Mouse (Mus musculus): Measurements from ENCODE around the gene Nme3.

Gene Nme3

GRCm38 (mm10) chr17:24878531-24878930 lies 17.8 kb upstream of the Nme3 start:
- DNase-seq (ENCODE audit: low read depth, low spot score), result no peak

GRCm38 (mm10) chr17:24881738-24882440 lies 14.4 kb upstream of the Nme3 start:
- no peak for DNase-seq (ENCODE audit: low read depth, low spot score)

DNA sequence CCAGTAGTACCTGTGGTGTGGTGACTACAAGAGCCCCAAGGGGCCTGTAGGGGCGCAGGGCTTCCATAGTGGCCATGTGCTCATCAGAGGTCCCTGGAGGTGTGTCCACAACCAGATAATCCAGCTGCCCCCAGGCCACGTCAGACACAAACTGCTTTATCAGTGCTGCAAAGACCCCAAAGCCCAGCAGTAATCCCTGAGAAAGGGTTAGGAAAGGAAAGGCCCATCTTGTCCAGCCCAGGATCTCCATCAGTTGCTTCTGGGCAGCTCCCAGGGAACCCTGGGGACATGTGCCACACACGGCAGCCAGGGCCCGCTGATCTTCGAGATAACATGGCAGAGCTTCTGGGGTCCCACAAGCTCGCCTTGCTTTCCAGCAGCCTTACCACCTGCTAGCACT lies 11.9 kb upstream of the Nme3 start:
- no peak for DNase-seq (ENCODE audit: low read depth, low spot score)

DNA sequence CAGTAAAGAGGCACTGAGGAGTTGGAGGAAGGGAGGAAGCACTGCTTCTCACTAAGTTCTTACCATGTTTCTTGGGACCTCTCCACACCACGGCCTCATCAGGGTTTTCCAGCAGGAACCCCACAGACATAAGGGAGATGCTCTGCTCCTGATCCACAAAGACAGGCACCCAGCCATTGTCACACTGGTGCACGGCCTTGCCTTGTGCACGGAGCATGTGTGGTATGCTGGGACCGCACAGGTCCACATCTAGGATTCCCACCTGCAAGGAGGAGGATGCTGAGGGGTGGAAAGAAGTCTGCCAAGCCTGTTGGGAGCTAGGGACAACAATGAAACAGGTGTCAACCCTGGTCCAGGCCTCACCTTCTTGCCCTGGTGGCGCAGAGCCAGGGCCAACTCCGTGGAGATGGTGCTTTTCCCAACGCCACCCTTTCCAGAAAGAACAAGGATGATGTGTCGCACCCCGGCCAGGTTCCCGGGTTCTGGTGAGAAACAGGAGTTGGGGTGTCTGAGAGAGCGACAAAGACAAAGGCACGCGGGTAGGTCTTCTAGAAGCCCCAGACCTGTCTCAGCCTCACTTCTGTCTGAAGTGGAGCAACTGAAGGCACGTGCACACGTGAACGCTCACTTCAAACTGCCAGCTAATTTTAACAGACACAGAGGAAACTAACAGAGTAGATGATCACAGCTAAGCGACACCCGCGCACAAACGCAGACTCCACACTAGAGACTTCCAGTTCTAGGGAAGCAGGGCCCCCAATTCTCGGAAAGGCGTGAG lies 10.8 kb upstream of the Nme3 start:
- no peak for DNase-seq (ENCODE audit: low read depth, low spot score)

GRCm38 (mm10) chr17:24886134-24886931 lies 10.0 kb upstream of the Nme3 start, which contains the start of the genes Nubp2 and Spsb3:
TSS of gene Nubp2 (minus strand) at chr17:24886349.
TSS of gene Spsb3 (plus strand) at chr17:24886643.
- peak; percentile 100 for DNase-seq (ENCODE audit: low read depth, low spot score)

GRCm38 (mm10) chr17:24886932-24887271 lies 9.4 kb upstream of the Nme3 start:
- no peak for DNase-seq (ENCODE audit: low read depth, low spot score)

- DNase-seq (ENCODE audit: low read depth, low spot score), result peak; percentile 49
Observed at GRCm38 (mm10) chr17:24887291-24888080, 8.8 kb upstream of the Nme3 start.

GRCm38 (mm10) chr17:24888862-24889261 lies 7.4 kb upstream of the Nme3 start:
- no peak for DNase-seq (ENCODE audit: low read depth, low spot score)

- no peak for DNase-seq (ENCODE audit: low read depth, low spot score)
Observed at GRCm38 (mm10) chr17:24890151-24891092, 5.9 kb upstream of the Nme3 start.

- DNase-seq (ENCODE audit: low read depth, low spot score), result peak; percentile 89
Observed at GRCm38 (mm10) chr17:24891321-24891720, 5.0 kb upstream of the Nme3 start.

- no peak for DNase-seq (ENCODE audit: low read depth, low spot score)
Observed at GRCm38 (mm10) chr17:24892785-24893184, 3.5 kb upstream of the Nme3 start.

DNA sequence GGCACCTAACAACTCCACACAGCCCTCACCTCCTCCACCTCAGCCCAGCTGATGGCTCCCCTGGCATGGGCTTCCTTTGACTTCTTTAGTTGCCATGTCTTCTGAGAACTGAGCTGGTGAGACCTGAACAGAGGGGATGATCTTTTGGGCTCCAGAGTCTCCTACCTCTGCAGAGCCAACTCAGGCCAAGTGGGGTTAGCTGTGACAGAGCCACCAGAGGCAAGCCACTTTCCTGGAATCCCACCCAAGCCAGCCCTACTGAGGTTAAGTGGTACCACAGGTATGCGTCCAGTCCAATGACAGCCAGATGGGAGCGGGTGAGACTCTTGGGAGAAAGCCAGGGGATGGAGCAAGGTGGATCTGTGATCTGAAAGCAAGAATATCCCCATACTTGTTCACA lies 3.0 kb upstream of the Nme3 start:
- no peak for DNase-seq (ENCODE audit: low read depth, low spot score)

GRCm38 (mm10) chr17:24894061-24894994 lies 2.0 kb upstream of the Nme3 start:
- DNase-seq (ENCODE audit: low read depth, low spot score), result peak; percentile 41

- DNase-seq (ENCODE audit: low read depth, low spot score), result peak; percentile 97
Observed at GRCm38 (mm10) chr17:24894995-24895547, 1.2 kb upstream of the Nme3 start, which contains the start of the genes Eme2 and Mrps34. TSS of gene Eme2 (minus strand) at chr17:24895087. TSS of gene Mrps34 (plus strand) at chr17:24895116.

DNA sequence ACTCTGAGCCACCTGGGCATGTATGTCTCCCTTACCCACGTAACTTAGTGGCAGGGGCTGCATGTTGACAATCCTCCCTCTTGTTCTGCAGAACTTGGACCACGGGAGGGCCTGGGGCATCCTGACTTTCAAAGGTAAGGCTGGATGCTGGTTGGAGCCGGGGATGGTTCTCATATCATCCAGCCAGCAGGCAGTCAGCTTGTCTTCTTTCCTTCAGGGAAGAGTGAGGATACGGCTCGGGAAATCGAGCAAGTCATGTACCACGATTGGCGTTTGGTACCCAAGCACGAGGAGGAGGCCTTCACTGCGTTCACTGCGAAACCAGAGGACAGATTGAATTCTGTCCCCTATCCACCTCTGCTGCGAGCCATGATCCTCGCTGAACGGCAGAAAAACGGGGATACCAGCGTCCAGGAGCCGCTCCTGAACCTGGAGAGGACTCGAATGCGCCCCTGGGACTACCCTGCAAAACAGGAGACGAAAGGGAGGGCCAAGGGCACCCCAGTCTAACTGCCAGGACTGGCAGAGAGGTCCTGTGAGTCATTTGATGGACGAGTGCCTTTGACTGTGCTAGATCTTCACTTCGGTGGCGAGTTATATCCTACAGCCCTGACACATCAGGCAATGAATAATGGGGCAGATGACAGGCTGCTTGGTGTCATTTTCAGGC lies 594 bp upstream of the Nme3 start:
- no peak for DNase-seq (ENCODE audit: low read depth, low spot score)

DNA sequence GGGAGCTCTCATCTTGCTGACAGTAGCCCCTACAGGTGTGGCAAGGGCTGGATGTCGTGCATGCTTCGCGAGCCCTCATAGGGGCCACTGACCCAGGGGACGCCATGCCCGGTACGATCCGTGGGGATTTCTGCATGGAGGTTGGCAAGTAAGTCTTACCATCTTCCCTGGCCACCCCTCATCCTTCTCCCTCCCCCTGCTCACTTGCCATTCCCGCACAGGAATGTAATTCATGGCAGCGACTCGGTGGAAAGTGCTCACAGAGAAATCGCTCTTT lies 631 bp downstream of the Nme3 start:
- DNase-seq (ENCODE audit: low read depth, low spot score), result no peak

DNA sequence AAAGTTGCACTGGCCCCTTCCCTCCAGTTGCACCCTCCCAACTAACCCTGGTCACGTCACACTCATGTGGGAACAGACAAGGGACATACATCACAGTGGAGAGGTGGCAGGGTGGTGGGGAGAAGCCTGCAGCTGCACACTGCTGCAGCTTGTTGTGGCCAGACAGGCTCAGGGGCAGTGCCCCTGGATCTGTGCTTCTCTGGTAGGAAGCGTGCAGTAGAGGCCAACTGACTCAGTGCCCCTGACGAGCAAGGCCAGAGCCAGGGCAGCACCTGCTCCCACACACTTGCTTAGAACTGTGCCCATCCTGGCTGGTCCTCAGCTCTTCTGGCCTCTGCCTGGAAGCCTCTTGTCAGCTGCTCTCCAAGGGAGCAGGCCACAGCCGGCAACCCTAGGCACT lies 1.3 kb downstream of the Nme3 start:
- DNase-seq (ENCODE audit: low read depth, low spot score), result no peak

DNA sequence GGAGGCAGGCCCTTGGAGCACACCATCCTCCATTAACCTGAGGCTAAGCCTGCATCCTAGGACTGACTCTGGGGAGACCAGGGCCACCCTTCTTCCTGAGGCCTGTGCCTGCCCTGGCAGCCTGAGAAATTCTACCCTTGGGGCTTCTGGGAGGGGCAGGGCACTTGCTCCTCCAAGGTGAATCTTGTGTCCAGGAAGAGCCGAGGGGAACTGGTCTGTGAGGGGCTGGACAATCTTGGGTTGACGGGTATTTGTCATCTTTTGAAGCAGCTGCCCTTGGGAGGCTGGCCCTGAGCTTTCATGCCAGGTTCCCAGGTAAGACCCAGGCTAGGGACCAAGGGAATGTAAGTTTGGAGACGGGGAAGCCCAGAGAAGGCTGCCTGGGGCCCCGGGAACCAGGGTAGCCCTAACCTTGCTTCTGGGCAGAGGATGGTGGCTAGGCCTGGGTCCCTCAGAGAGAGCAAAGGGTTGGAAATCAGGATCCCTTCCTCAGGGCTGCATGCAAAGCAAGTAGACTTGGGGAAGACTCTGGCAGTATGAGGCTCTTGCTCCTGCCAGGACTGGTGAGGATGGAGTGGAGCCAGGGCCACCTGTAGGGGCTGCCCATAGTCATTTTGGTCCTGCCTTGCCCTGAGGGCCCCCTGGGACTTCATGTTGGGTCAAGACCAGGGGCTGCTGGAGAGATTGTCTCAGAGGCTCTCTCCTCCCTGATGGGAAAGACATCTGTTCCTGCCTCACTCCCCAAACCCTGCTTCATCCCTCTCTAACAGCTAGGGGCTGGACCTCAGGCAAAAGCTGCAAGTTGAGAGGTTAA lies 1.9 kb downstream of the Nme3 start:
- DNase-seq (ENCODE audit: low read depth, low spot score), result no peak

All from brain, adult 2 months (tissue).